Mouse (Mus musculus) spleen, adult 2 months (tissue): Measurements from ENCODE around the gene Rnf114. TPM values are rescaled to one million over a fixed set of nuclear protein-coding genes. Genes with fewer than 3 reads are reported as not detected.

Experiments
- DNase-seq, 2 experiments: peaks; one replicate each; pipeline versions ENCODE4 v3.0.0 to v3.0.0-alpha.2; 2012 to 2021; ENCODE audit warnings: low spot score in 2 of 2, low read depth in 1 of 2
- H3K27ac ChIP-seq: fragments of 200-500 bp; 2 replicates; pipeline ENCODE4 v1.5.1; 2012; ENCODE audit warnings: low read length, inconsistent platforms; ENCODE audit not compliant: insufficient read depth
- H3K27me3 ChIP-seq: fragments of 200-500 bp; 2 replicates; pipeline ENCODE4 v1.6.1; 2012; ENCODE audit warnings: mild to moderate bottlenecking, moderate library complexity, low read length, inconsistent platforms; ENCODE audit not compliant: control insufficient read depth, insufficient read depth
- H3K36me3 ChIP-seq: fragments of 200-500 bp; 2 replicates; pipeline ENCODE4 v1.6.1; 2012; ENCODE audit warnings: mild to moderate bottlenecking, low read length, inconsistent platforms; ENCODE audit not compliant: control insufficient read depth, insufficient read depth
- H3K4me1 ChIP-seq: fragments of 200-500 bp; 2 replicates; pipeline ENCODE4 v1.6.1; 2011; ENCODE audit warnings: inconsistent platforms; ENCODE audit not compliant: control insufficient read depth, insufficient read depth, insufficient read length
- H3K4me3 ChIP-seq: fragments of 200-500 bp; 2 replicates; pipeline ENCODE4 v1.5.1; 2011; ENCODE audit warnings: mild to moderate bottlenecking, inconsistent platforms; ENCODE audit not compliant: insufficient read depth, insufficient read length; ENCODE audit errors: extremely low read depth
- CTCF ChIP-seq: fragments of 200-500 bp; IDR thresholded peaks from 2 replicates; pipeline ENCODE4 v1.5.1; 2011; ENCODE audit warnings: mild to moderate bottlenecking, inconsistent platforms; ENCODE audit not compliant: insufficient read depth, insufficient read length, insufficient replicate concordance; ENCODE audit errors: extremely low read depth
- POLR2A ChIP-seq: fragments of 200-500 bp; IDR thresholded peaks from 2 replicates; pipeline ENCODE4 v1.6.1; 2011; ENCODE audit warnings: low read depth, low read length, inconsistent platforms
- WGBS: fragments of 180-500 bp; shearing (Covaris S2); methylation state at CpG from one replicate; pipeline ENCODE4 v1.1.7; 2018; 5-methylcytosine and 5-hydroxymethylcytosine counted together
- polyA plus RNA-seq: library from polyadenylated mRNA; depleted of rRNA; stranded (reverse); fragments of >200 nt; gene quantifications from 2 replicates; pipeline ENCODE4 v1.2.3, GENCODE M21; 2012

Gene Rnf114
- polyA plus RNA-seq, 1 experiment = 88.0 TPM

DNA sequence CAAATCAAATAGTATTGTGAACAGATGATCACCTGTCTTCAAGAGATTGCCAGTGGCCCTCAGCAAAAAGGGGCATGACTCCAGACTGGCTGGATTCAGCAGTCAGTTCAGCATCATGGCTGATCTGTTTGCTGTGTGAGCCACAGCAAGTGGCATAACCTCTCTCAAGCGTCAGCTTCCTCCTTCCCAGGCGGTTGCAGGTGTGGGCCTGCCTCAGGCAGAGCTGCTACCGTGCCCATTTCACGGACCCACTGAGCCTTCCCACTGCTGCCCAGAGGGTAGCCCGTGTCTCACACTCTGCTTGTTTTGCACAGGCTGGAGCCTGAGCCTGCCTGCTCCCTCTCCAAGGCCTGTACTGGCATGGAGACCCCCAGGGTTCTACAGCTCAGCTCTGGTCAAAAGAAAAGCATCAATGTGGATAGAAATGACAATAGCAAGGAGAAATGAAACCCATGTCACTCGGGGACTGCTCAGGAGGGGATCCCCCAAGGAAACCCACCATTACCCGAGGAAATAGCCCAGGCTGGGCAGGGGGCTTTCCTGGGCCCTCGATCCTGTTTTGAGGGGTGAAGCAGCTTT, 59.0 kb downstream of the Rnf114 start:
- H3K27ac ChIP-seq = peak overlapping the region; percentile 44
- no peaks in the 10 kb centered on the region for H3K27me3 ChIP-seq
- WGBS = 22% methylated on average over 8 of the region's 8 CpGs
- no peaks in the 10 kb centered on the region for H3K36me3 ChIP-seq
- DNase-seq = peak in 1 of 2 experiments; percentile 30
- TF ChIP-seq POLR2A = no peak
- no peak for TF ChIP-seq CTCF
- no peak overlapping the region for H3K4me3 ChIP-seq
- peaks cover 7% of the 10 kb centered on the region; the same call in 1 of the 2 replicates for H3K4me1 ChIP-seq

DNA sequence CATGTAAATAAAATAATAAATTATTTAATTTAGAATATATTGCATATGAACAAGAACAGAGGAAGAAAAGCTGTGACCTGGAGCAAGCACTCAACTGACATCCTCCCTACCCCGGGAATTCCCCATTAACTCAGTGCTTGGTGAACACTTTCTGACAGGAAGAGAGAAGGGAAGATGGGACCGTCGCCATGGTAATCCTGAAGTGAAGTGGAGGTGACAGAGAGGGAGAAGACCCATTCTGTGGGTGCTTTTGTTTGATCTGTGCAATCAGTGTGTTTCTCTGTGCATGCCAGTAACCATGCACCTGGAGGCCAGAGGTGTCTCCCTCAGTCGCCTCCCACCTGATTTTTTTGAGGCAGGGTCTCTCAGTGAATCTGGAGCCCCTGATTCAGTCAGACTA, 59.8 kb downstream of the Rnf114 start:
- TF ChIP-seq POLR2A = no peak
- TF ChIP-seq CTCF = no peak
- peaks cover 7% of the 10 kb centered on the region; the same call in 1 of the 2 replicates for H3K4me1 ChIP-seq
- no peaks in the 10 kb centered on the region for H3K27me3 ChIP-seq
- no peak overlapping the region for H3K4me3 ChIP-seq
- no peak overlapping the region for H3K27ac ChIP-seq
- DNase-seq = no peak
- H3K36me3 ChIP-seq = no peaks in the 10 kb centered on the region
- WGBS = 65% methylated on average over 4 of the region's 4 CpGs

DNA sequence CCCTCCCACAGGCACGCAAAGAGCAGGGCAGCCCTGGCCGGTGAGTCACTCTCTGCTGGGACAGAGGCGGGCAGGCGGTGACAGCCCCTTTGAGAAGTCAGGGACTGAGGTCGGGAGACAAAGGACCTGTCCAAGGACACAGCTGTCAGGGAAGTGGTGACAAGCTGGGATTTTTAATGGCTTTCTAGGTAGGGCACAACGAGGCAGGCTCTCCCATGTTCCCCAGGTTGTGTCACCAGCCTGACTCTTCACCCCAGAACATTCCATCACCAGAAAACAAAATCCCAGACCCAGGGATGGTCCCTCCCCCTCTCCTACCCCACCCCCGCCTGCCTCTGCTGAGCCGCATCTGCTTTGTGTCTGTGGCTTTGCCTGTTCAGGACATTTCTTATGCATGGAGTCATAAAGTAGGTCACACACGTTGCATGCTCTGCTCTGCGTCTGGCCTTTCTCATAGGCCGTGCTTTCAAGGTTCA, 60.5 kb downstream of the Rnf114 start:
- Histone ChIP-seq H3K4me3 (no peak overlapping the region), H3K4me1 (peaks cover 7% of the 10 kb centered on the region; the same call in 1 of the 2 replicates), H3K27me3 (no peaks in the 10 kb centered on the region), H3K27ac (no peak overlapping the region), H3K36me3 (no peaks in the 10 kb centered on the region)
- no peak for DNase-seq
- WGBS = 69% methylated on average over 11 of the region's 11 CpGs
- TF ChIP-seq CTCF (no peak), POLR2A (no peak)

DNA sequence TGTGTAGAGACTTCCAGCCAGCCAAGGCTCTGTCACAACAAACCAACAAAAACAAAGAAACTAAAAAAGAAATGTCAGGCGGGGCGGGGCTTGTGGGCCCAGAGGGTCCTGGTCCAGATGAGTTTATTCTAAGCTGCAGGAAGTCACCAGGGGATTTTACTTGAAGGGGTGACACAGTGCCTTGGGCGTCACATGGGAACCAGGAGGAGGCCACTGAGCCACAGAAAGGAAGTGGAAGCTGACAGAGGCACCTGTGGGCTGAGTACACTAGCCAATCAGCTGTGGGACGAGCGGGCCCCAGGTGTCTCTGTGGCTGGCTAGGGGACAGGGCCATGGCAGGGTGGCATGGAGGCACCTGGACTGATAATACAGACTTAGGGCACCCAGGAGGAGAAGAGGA, 63.3 kb downstream of the Rnf114 start:
- H3K4me1 ChIP-seq = peaks cover 4% of the 10 kb centered on the region
- WGBS = 28% methylated on average over 5 of the region's 5 CpGs
- H3K27me3 ChIP-seq = peaks cover 4% of the 10 kb centered on the region
- H3K36me3 ChIP-seq = no peaks in the 10 kb centered on the region
- peak; percentile 20 to 43 for DNase-seq
- no peak overlapping the region for H3K27ac ChIP-seq
- no peak overlapping the region for H3K4me3 ChIP-seq
- TF ChIP-seq CTCF (no peak), POLR2A (no peak)

DNA sequence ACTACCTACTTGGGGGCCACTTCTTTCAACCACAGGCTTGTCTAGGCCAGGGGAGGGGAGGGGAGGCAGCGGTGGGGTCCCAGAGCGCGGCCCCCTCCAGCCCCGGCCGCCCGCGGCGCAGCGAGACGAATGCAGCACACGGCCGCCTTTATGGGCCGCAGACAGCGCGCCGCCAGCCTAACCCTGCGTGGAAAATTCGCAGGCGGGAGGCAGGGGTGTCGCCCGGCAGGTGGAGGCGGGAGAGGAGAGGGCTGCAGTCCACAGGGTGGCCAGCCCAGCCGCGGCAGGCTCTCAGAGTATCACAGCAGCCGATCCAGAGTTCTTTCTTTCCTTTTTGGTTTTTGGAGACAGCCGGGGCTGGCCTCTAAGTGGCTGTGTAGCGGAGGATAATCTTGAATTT, 67.0 kb downstream of the Rnf114 start:
- no peaks in the 10 kb centered on the region; the same call in none of the 2 replicates for H3K4me1 ChIP-seq
- no peak overlapping the region for H3K4me3 ChIP-seq
- no peak for TF ChIP-seq POLR2A
- no peak for TF ChIP-seq CTCF
- WGBS = 33% methylated on average over 27 of the region's 27 CpGs
- H3K27me3 ChIP-seq = peaks cover 4% of the 10 kb centered on the region
- DNase-seq = no peak
- H3K36me3 ChIP-seq = no peaks in the 10 kb centered on the region
- no peak overlapping the region for H3K27ac ChIP-seq

DNA sequence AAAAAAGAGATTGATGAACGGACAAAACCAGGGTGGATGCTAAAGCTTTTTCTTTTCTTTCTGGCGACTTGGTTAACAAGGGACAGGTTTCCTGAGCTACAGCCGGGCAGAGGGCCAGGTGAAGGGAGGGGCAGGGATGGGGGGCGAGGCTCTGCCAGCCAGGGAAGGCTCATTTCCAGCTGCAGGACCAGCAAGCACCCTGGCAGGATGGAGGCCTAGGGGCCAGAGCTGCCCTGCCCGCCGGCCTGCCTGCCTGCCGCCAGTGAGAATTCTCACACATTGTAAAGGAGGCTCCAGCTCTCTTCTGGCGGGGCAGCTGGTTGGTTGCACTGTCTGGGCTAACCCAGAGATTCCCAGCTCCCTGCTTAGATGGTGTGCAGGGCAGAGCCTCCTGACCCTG, 69.7 kb downstream of the Rnf114 start:
- peaks cover 4% of the 10 kb centered on the region for H3K27me3 ChIP-seq
- no peak overlapping the region for H3K27ac ChIP-seq
- 48% methylated on average over 8 of the region's 8 CpGs for WGBS
- H3K36me3 ChIP-seq = no peaks in the 10 kb centered on the region
- H3K4me3 ChIP-seq = no peak overlapping the region
- DNase-seq = no peak
- H3K4me1 ChIP-seq = peaks cover 4% of the 10 kb centered on the region
- TF ChIP-seq CTCF (no peak), POLR2A (no peak)

DNA sequence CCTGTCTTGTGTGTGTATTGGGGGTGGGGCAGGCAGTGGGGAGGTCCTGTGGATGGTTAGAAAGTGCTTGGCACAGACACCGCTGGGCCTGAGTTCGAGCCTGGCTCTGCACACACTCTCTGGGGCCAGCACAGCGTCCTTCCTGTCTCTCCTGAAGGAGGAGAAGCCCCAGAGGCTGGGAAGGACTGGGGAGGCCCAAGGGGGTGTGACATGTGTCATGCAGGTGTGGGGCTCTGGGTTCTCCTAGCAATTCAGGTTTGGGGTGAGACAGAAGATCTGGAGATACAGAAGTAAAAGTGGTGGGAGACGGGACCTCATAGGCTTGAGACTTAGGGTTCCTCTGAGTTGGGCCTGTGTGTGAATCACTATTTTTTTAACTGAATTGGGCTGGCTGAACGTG, 70.6 kb downstream of the Rnf114 start:
- H3K4me3 ChIP-seq = no peak overlapping the region
- H3K36me3 ChIP-seq = no peaks in the 10 kb centered on the region
- no peak for DNase-seq
- TF ChIP-seq POLR2A (no peak), CTCF (no peak)
- 82% methylated on average over 5 of the region's 5 CpGs for WGBS
- peaks cover 4% of the 10 kb centered on the region for H3K27me3 ChIP-seq
- peaks cover 4% of the 10 kb centered on the region for H3K4me1 ChIP-seq
- no peak overlapping the region for H3K27ac ChIP-seq

DNA sequence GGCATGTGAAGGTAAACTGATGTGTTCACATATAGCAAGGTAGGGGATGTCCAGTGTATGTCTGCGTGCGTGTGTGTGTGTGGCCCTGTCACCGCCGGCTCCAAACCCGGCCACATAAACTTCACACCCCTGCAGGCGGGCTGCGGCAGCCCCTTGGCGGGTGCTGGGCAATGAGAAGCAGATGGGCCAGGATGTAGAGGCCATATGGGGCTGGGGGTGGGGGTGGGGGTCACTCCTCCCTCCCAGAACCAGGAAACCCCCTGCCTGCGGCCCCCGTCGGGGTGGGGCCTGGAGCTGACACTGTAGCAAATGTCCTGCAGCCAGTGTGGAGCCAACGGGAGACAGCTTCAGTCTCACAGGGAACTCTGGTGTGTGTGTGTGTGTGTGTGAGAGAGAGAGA, 71.3 kb downstream of the Rnf114 start:
- no peak for TF ChIP-seq CTCF
- no peak for TF ChIP-seq POLR2A
- Histone ChIP-seq H3K27me3 (peaks cover 4% of the 10 kb centered on the region), H3K4me1 (peaks cover 4% of the 10 kb centered on the region), H3K27ac (no peak overlapping the region), H3K36me3 (no peaks in the 10 kb centered on the region), H3K4me3 (no peak overlapping the region)
- no peak for DNase-seq
- 81% methylated on average over 12 of the region's 12 CpGs for WGBS
